12 mouse cellular contexts compared by ENCODE assay signal in genomic region chr16:92566146-92566545, GRCm38 (mm10).
DNase-seq lines count a peak whose midpoint lies in the region; ATAC-seq lines count a peak whose summit lies in the region.
"Had no signal": no experiment of that assay in that cellular context is flagged by ENCODE, and none has a peak within 500 bp of the region (broad histone marks: within the 10 kb centered on the region; RNA-seq: fewer than 3 reads in every experiment).

No protein-coding gene starts in this region.

- no peaks in the 10 kb centered on the region for H3K9me3 ChIP-seq in kidney, embryonic 16.5 days (ENCODE audit: low read length)
- no peaks in the 10 kb centered on the region for H3K9me3 ChIP-seq in midbrain, embryonic 13.5 days
- no peaks in the 10 kb centered on the region for H3K9me3 ChIP-seq in midbrain, embryonic 14.5 days (ENCODE audit: control insufficient read depth, low read length)
- no peaks in the 10 kb centered on the region for H3K9me3 ChIP-seq in embryonic facial prominence, embryonic 14.5 days (ENCODE audit: control insufficient read depth, low read length)
- H3K9me3 ChIP-seq: hindbrain, embryonic 15.5 days; limb, embryonic 15.5 days had no signal

- WGBS in kidney, embryonic 16.5 days, result 25% methylated on average over 5 of the region's 5 CpGs
- 36% methylated on average over 5 of the region's 5 CpGs for WGBS in midbrain, embryonic 13.5 days
- 48% methylated on average over 5 of the region's 5 CpGs for WGBS in midbrain, embryonic 14.5 days
- WGBS in embryonic facial prominence, embryonic 14.5 days, result 20% methylated on average over 5 of the region's 5 CpGs

- no peak for ATAC-seq in kidney, embryonic 16.5 days (ENCODE audit: low FRiP score, low TSS enrichment)
- ATAC-seq in midbrain, embryonic 13.5 days, result 0 out of 2 replicates have a peak, but pooled peaks have one; percentile 9
- ATAC-seq in midbrain, embryonic 14.5 days (ENCODE audit: low FRiP score, low TSS enrichment), result no peak
- no peak for ATAC-seq in embryonic facial prominence, embryonic 14.5 days (ENCODE audit: low read depth)
- ATAC-seq in megakaryocyte-erythroid progenitor cell, adult 5-6 weeks (replicated peaks; ENCODE audit: low FRiP score, low TSS enrichment, poor library complexity, severe bottlenecking), result peak; percentile 38; the same call in 1 of the 2 replicates

- peaks cover 4% of the 10 kb centered on the region; the same call in 1 of the 2 replicates for H3K4me1 ChIP-seq in kidney, embryonic 16.5 days (ENCODE audit: insufficient read depth, low read length)
- no peaks in the 10 kb centered on the region for H3K4me1 ChIP-seq in midbrain, embryonic 13.5 days (replicated peaks)
- H3K4me1 ChIP-seq in midbrain, embryonic 14.5 days (ENCODE audit: control insufficient read depth, insufficient read depth, low read length), result no peaks in the 10 kb centered on the region
- H3K4me1 ChIP-seq in embryonic facial prominence, embryonic 14.5 days (ENCODE audit: control insufficient read depth, insufficient read depth, low read length), result peaks cover 3% of the 10 kb centered on the region; the same call in 1 of the 2 replicates

- no peak overlapping the region for H3K4me3 ChIP-seq in kidney, embryonic 16.5 days (ENCODE audit: low read length)
- no peak overlapping the region for H3K4me3 ChIP-seq in midbrain, embryonic 13.5 days (replicated peaks)
- no peak overlapping the region for H3K4me3 ChIP-seq in midbrain, embryonic 14.5 days (replicated peaks; ENCODE audit: low read depth, low read length)
- no peak overlapping the region for H3K4me3 ChIP-seq in embryonic facial prominence, embryonic 14.5 days (ENCODE audit: low read depth, low read length)
- H3K4me3 ChIP-seq: erythroblast, embryonic 14.5 days; hindbrain, embryonic 15.5 days; limb, embryonic 15.5 days had no signal

- H3K36me3 ChIP-seq in kidney, embryonic 16.5 days (ENCODE audit: insufficient read depth, low read length), result no peaks in the 10 kb centered on the region
- H3K36me3 ChIP-seq in midbrain, embryonic 13.5 days, result no peaks in the 10 kb centered on the region
- H3K36me3 ChIP-seq in midbrain, embryonic 14.5 days (ENCODE audit: control insufficient read depth, insufficient read depth, low read length), result no peaks in the 10 kb centered on the region
- no peaks in the 10 kb centered on the region for H3K36me3 ChIP-seq in embryonic facial prominence, embryonic 14.5 days (ENCODE audit: control insufficient read depth, insufficient read depth, low read length)
- H3K36me3 ChIP-seq: hindbrain, embryonic 15.5 days; limb, embryonic 15.5 days had no signal

- no peak overlapping the region for H3K4me2 ChIP-seq in kidney, embryonic 16.5 days (replicated peaks; ENCODE audit: low read depth, low read length)
- H3K4me2 ChIP-seq in midbrain, embryonic 13.5 days (replicated peaks), result no peak overlapping the region
- no peak overlapping the region for H3K4me2 ChIP-seq in midbrain, embryonic 14.5 days (ENCODE audit: low read length)
- peak overlapping the region; percentile 48 for H3K4me2 ChIP-seq in embryonic facial prominence, embryonic 14.5 days (ENCODE audit: low read depth, low read length)
- H3K4me2 ChIP-seq: heart, embryonic 11.5 days; midbrain, embryonic 11.5 days had no signal

- DNase-seq in kidney, postnatal 36 days, result no peak
- no peak for DNase-seq in midbrain, embryonic 14.5 days
- no peak for DNase-seq in embryonic facial prominence, embryonic 14.5 days (ENCODE audit: low spot score)
- DNase-seq in cerebellum, adult 11-12 months, result no peak

- H3K27me3 ChIP-seq in kidney, embryonic 16.5 days (ENCODE audit: insufficient read depth, low read length), result peaks cover 12% of the 10 kb centered on the region
- H3K27me3 ChIP-seq in midbrain, embryonic 13.5 days, result peaks cover 14% of the 10 kb centered on the region
- no peaks in the 10 kb centered on the region for H3K27me3 ChIP-seq in midbrain, embryonic 14.5 days (ENCODE audit: control insufficient read depth, insufficient read depth, low read length)
- 0 out of 2 replicates have a peak, but pooled peaks cover 7% of the 10 kb centered on the region for H3K27me3 ChIP-seq in embryonic facial prominence, embryonic 14.5 days (replicated peaks; ENCODE audit: control insufficient read depth, insufficient read depth, low read length)
- H3K27me3 ChIP-seq: hindbrain, embryonic 15.5 days had no signal

- peak overlapping the region; percentile 35; the same call in 1 of the 2 replicates for H3K9ac ChIP-seq in kidney, embryonic 16.5 days (replicated peaks; ENCODE audit: low read length)
- no peak overlapping the region for H3K9ac ChIP-seq in midbrain, embryonic 13.5 days (replicated peaks)
- H3K9ac ChIP-seq in midbrain, embryonic 14.5 days (replicated peaks; ENCODE audit: low read length), result no peak overlapping the region
- H3K9ac ChIP-seq in embryonic facial prominence, embryonic 14.5 days (ENCODE audit: low read depth, low read length), result 0 out of 2 replicates have a peak overlapping the region, but pooled peaks have one; percentile 47
- H3K9ac ChIP-seq: hindbrain, embryonic 15.5 days; limb, embryonic 15.5 days had no signal

- no peak overlapping the region for H3K27ac ChIP-seq in kidney, embryonic 16.5 days (ENCODE audit: low read length)
- no peak overlapping the region for H3K27ac ChIP-seq in midbrain, embryonic 13.5 days
- no peak overlapping the region for H3K27ac ChIP-seq in midbrain, embryonic 14.5 days (replicated peaks; ENCODE audit: low read depth, low read length)
- no peak overlapping the region for H3K27ac ChIP-seq in embryonic facial prominence, embryonic 14.5 days (replicated peaks; ENCODE audit: low read depth, low read length)
- H3K27ac ChIP-seq: hindbrain, embryonic 15.5 days; limb, embryonic 15.5 days had no signal

Comparison
In these comparisons a context has a peak if more than half of its experiments do, and no peak if none do; other contexts are left out.
1. ATAC-seq: peak in midbrain, embryonic 13.5 days (single experiment) and megakaryocyte-erythroid progenitor cell, adult 5-6 weeks (single experiment); none in kidney, embryonic 16.5 days (single experiment), midbrain, embryonic 14.5 days (single experiment) and embryonic facial prominence, embryonic 14.5 days (single experiment).
2. H3K9ac ChIP-seq: peak in kidney, embryonic 16.5 days (single experiment) and embryonic facial prominence, embryonic 14.5 days (single experiment); none in midbrain, embryonic 13.5 days (single experiment) and midbrain, embryonic 14.5 days (single experiment).